Mouse (Mus musculus) CH12.LX (cell line): ENCODE data around the gene Trim10. TPM values are rescaled to one million over a fixed set of nuclear protein-coding genes. Genes with fewer than 3 reads are reported as not detected.
"Not testable (repeated sequence)": the region's sequence is repeated elsewhere in the genome, so short reads cannot be mapped to it uniquely, and the experiment has no call there.

Experiments
- DNase-seq: peaks from one replicate; pipeline ENCODE4 v3.0.0-alpha.2; 2013; ENCODE audit errors: extremely low read depth
- H3K27ac ChIP-seq: 2 replicates; pipeline ENCODE4 v1.5.1; 2012; ENCODE audit warnings: low read depth, mild to moderate bottlenecking, control low read depth, moderate library complexity; ENCODE audit not compliant: insufficient read depth
- H3K27me3 ChIP-seq: replicated peaks from 2 replicates; pipeline ENCODE3; 2012; ENCODE audit warnings: inconsistent platforms
- H3K36me3 ChIP-seq, 2 experiments: replicated peaks in 1 of 2; 2 replicates each; pipeline versions ENCODE3 to v1.6.1; 2012; ENCODE audit warnings: inconsistent platforms in 1 of 2, low read length in 1 of 2, mild to moderate bottlenecking in 1 of 2, mixed read lengths in 1 of 2, moderate library complexity in 1 of 2; ENCODE audit not compliant: control insufficient read depth in 1 of 2, insufficient read depth in 1 of 2
- H3K4me1 ChIP-seq, 2 experiments: 2 replicates each; pipeline ENCODE4 v1.6.1; 2012; ENCODE audit warnings: inconsistent platforms in 1 of 2, moderate library complexity in 1 of 2; ENCODE audit not compliant: insufficient read depth in 2 of 2, control insufficient read depth in 1 of 2
- H3K4me2 ChIP-seq: 2 replicates; pipeline ENCODE4 v1.6.1; 2012; ENCODE audit warnings: low read depth, mild to moderate bottlenecking, control low read depth; ENCODE audit not compliant: poor library complexity, insufficient read depth, severe bottlenecking
- H3K4me3 ChIP-seq, 3 experiments: fragments of 150-350 bp in 1 of 3; sonication (generic) in 1 of 3; replicated peaks in 1 of 3; 2 replicates each; pipeline versions ENCODE3 to v1.5.1; 2011 to 2012; ENCODE audit warnings: low read depth in 2 of 3, low read length in 2 of 3, mild to moderate bottlenecking in 2 of 3, moderate library complexity in 2 of 3, control low read depth in 1 of 3, improper control_type of control experiment in 1 of 3, inconsistent platforms in 1 of 3, mixed read lengths in 1 of 3; ENCODE audit not compliant: poor library complexity in 1 of 3
- H3K79me2 ChIP-seq: replicated peaks from 2 replicates; pipeline ENCODE4 v1.6.1; 2012; ENCODE audit warnings: mild to moderate bottlenecking, moderate library complexity; ENCODE audit not compliant: control insufficient read depth, poor library complexity, insufficient read depth, severe bottlenecking; ENCODE audit errors: extremely low read depth
- H3K9ac ChIP-seq: 2 replicates; pipeline ENCODE4 v1.6.1; 2012; ENCODE audit warnings: low read depth, mild to moderate bottlenecking, control low read depth, moderate library complexity; ENCODE audit not compliant: insufficient read depth
- H3K9me3 ChIP-seq: replicated peaks from 2 replicates; pipeline ENCODE3; 2012; ENCODE audit warnings: low read length, inconsistent platforms, mixed read lengths
- CHD1 ChIP-seq: IDR thresholded peaks from 2 replicates; pipeline ENCODE4 v1.6.1; 2012; ENCODE audit warnings: low read depth, low read length, improper control_type of control experiment, inconsistent platforms
- CTCF ChIP-seq, 2 experiments: IDR thresholded peaks in 1 of 2; conservative IDR thresholded peaks in 1 of 2; 2 replicates each; pipeline ENCODE4 v1.5.1; 2011 to 2012; ENCODE audit warnings: low read depth in 2 of 2, low read length in 2 of 2, improper control_type of control experiment in 1 of 2, inconsistent platforms in 1 of 2, mild to moderate bottlenecking in 1 of 2, moderate library complexity in 1 of 2
- ELF1 ChIP-seq: IDR thresholded peaks from 2 replicates; pipeline ENCODE4 v1.6.1; 2014; ENCODE audit warnings: low read depth, mild to moderate bottlenecking, inconsistent platforms, low read length, improper control_type of control experiment
- EP300 ChIP-seq: IDR thresholded peaks from 2 replicates; pipeline ENCODE4 v1.6.1; 2011; ENCODE audit warnings: low read length, improper control_type of control experiment
- GABPA ChIP-seq: IDR thresholded peaks from 2 replicates; pipeline ENCODE4 v1.6.1; 2012; ENCODE audit warnings: low read depth, low read length, improper control_type of control experiment, inconsistent platforms; ENCODE audit not compliant: insufficient replicate concordance
- IRF4 ChIP-seq: IDR thresholded peaks from 2 replicates; pipeline ENCODE4 v1.6.1; 2014; ENCODE audit warnings: low read depth, mild to moderate bottlenecking, inconsistent platforms, low read length, improper control_type of control experiment
- JUN ChIP-seq: IDR thresholded peaks from 2 replicates; pipeline ENCODE4 v1.6.1; 2011; ENCODE audit warnings: low read depth, mild to moderate bottlenecking, low read length, improper control_type of control experiment, moderate library complexity; ENCODE audit not compliant: insufficient read depth
- KAT2A ChIP-seq: IDR thresholded peaks from 2 replicates; pipeline ENCODE4 v1.6.1; 2012; ENCODE audit warnings: low read length, improper control_type of control experiment, inconsistent platforms; ENCODE audit not compliant: insufficient replicate concordance
- MAFK ChIP-seq: IDR thresholded peaks from 2 replicates; pipeline ENCODE4 v1.6.1; 2011; ENCODE audit warnings: low read length, improper control_type of control experiment; ENCODE audit not compliant: insufficient replicate concordance
- MAZ ChIP-seq: IDR thresholded peaks from 2 replicates; pipeline ENCODE4 v1.6.1; 2012; ENCODE audit warnings: low read depth, mild to moderate bottlenecking, inconsistent platforms, low read length, improper control_type of control experiment, moderate library complexity
- MEF2A ChIP-seq: IDR thresholded peaks from 2 replicates; pipeline ENCODE4 v1.6.1; 2014; ENCODE audit warnings: low read depth, mild to moderate bottlenecking, inconsistent platforms, low read length, improper control_type of control experiment, borderline replicate concordance
- NRF1 ChIP-seq: IDR thresholded peaks from 2 replicates; pipeline ENCODE4 v1.6.1; 2014; ENCODE audit warnings: low read depth, mild to moderate bottlenecking, inconsistent platforms, low read length, improper control_type of control experiment, moderate library complexity
- POLR2A ChIP-seq: IDR thresholded peaks from 2 replicates; pipeline ENCODE4 v1.6.1; 2011; ENCODE audit warnings: low read depth, mild to moderate bottlenecking, improper control_type of control experiment, low read length
- RAD21 ChIP-seq: IDR thresholded peaks from 2 replicates; pipeline ENCODE4 v1.6.1; 2011; ENCODE audit warnings: low read depth, mild to moderate bottlenecking, low read length, improper control_type of control experiment, moderate library complexity
- SMC3 ChIP-seq: IDR thresholded peaks from 2 replicates; pipeline ENCODE4 v1.6.1; 2011; ENCODE audit warnings: low read depth, low read length, improper control_type of control experiment
- TBP ChIP-seq: conservative IDR thresholded peaks from 2 replicates; pipeline ENCODE4 v1.6.1; 2011; ENCODE audit warnings: low read depth, low read length, improper control_type of control experiment
- USF1 ChIP-seq: IDR thresholded peaks from 2 replicates; pipeline ENCODE4 v1.6.1; 2014; ENCODE audit warnings: low read depth, mild to moderate bottlenecking, inconsistent platforms, low read length, improper control_type of control experiment
- ZKSCAN1 ChIP-seq: IDR thresholded peaks from 2 replicates; pipeline ENCODE4 v1.6.1; 2012; ENCODE audit warnings: low read depth, inconsistent platforms, low read length, improper control_type of control experiment, borderline replicate concordance
- ZNF384 ChIP-seq: IDR thresholded peaks from 2 replicates; pipeline ENCODE4 v1.6.1; 2012; ENCODE audit warnings: low read depth, low read length, improper control_type of control experiment, inconsistent platforms
- dilution Hi-C: fragments of 300-500 bp; cut with MboI; formaldehyde crosslinking; loops from 2 replicates; pipeline ENCODE4 v1.14.3; 2020; ENCODE audit warnings: low sequenced_read_pairs; ENCODE audit not compliant: extremely low pct_unique_long_range_greater_than_20kb, extremely low pct_ligation_motif_present
- in situ Hi-C: fragments of 300-500 bp; cut with MboI; formaldehyde crosslinking; loops from 3 replicates; pipeline ENCODE4 v1.14.3; 2019; ENCODE audit warnings: low sequenced_read_pairs, low pct_ligation_motif_present, low pct_unique_long_range_greater_than_20kb, mixed read lengths
- polyA plus RNA-seq: library from polyadenylated mRNA; unstranded; fragments of >175 nt; gene quantifications from 2 replicates; pipeline ENCODE4 v1.2.1, GENCODE M21; 2012; ENCODE audit warnings: low read depth; ENCODE audit not compliant: insufficient read length
- total RNA-seq, 2 experiments: library from RNA; depleted of rRNA; stranded (reverse); fragments of 300-350 nt in 1 of 2; fragments of >200 nt in 1 of 2; gene quantifications; 2 replicates each; pipeline ENCODE4 v1.2.3; 2012 to 2014

Trim10 gene
- total and polyA plus RNA-seq, 3 experiments = not detected

DNA sequence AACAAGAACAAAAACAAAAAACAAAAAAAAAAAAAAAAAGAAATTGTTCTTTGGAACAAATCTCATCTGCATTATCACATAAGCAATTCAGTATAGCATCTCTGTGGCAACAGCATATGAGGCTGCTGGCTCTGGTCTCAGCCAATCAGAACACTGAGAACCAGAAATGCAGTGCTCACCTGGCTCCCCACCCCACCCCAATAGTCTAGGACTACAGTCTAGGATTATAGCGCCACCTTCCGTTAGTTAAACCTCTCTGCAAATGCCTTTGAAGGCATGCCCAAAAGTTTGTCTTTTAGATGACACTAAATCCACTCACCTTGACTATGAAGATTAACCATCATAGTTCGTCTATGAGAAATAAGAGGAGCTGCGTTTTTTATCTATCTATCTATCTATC lies 43.8 kb upstream of the Trim10 start:
- no peak overlapping the region for H3K4me3 ChIP-seq
- no peak overlapping the region for H3K9ac ChIP-seq
- H3K79me2 ChIP-seq = no peaks in the 10 kb centered on the region
- in situ Hi-C loops = no loop called here
- H3K27ac ChIP-seq = no peak overlapping the region
- DNase-seq = peak; percentile 42
- dilution Hi-C loops = no loop called here
- TF ChIP-seq CTCF (conservative IDR thresholded peaks at IDR 0.05 in 1 of 2, IDR thresholded peaks at IDR 0.05 in 1 of 2; ENCODE audit: low read depth in 2 of 2, low read length in 2 of 2) = peak; percentile 16 to 53; a peak in 2 of 4 replicates
- no peak for TF ChIP-seq TBP
- 0 out of 2 replicates have a peak, but pooled peaks have one; percentile 29 for TF ChIP-seq MAZ
- TF ChIP-seq POLR2A = no peak
- no peak for TF ChIP-seq ELF1
- TF ChIP-seq RAD21 = peak; percentile 18
- no peak for TF ChIP-seq ZKSCAN1
- TF ChIP-seq GABPA = no peak
- TF ChIP-seq MEF2A = no peak
- no peak for TF ChIP-seq MAFK
- TF ChIP-seq, all 38 proteins: peak for 3
- no peak overlapping the region for H3K4me2 ChIP-seq
- no peaks in the 10 kb centered on the region for H3K36me3 ChIP-seq
- H3K9me3 ChIP-seq = no peaks in the 10 kb centered on the region
- H3K27me3 ChIP-seq = peaks cover 14% of the 10 kb centered on the region
- H3K4me1 ChIP-seq = no peaks in the 10 kb centered on the region

DNA sequence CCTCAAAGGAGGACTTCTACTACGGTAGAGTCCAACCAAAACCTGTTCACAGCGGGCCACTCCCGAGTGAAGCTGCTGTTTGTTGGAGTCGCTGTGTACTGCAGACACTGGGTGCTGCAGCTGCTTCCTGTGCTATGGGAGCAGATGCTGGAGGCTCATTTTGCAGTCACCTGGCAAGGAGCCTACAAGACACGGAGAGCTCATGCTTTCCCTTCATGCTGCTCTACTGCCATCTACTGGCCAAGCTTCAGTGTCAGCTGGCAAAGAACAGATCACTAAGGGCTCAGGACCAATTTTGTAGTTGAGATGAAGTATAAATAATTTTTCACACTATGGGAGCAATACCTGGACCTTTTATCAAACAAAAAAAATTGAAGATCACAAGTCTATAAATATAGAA lies 43.4 kb upstream of the Trim10 start:
- H3K27ac ChIP-seq, H3K4me2 ChIP-seq, in situ Hi-C loops, H3K79me2 ChIP-seq, H3K9me3 ChIP-seq, H3K4me3 ChIP-seq, dilution Hi-C loops, H3K36me3 ChIP-seq, H3K4me1 ChIP-seq, H3K9ac ChIP-seq: not testable (repeated sequence)
- TF ChIP-seq CTCF (conservative IDR thresholded peaks at IDR 0.05 in 1 of 2, IDR thresholded peaks at IDR 0.05 in 1 of 2; ENCODE audit: low read depth in 2 of 2, low read length in 2 of 2) = peak; percentile 3 to 28; a peak in 2 of 4 replicates
- DNase-seq = peak; percentile 36
- H3K27me3 ChIP-seq = peaks cover 14% of the 10 kb centered on the region

DNA sequence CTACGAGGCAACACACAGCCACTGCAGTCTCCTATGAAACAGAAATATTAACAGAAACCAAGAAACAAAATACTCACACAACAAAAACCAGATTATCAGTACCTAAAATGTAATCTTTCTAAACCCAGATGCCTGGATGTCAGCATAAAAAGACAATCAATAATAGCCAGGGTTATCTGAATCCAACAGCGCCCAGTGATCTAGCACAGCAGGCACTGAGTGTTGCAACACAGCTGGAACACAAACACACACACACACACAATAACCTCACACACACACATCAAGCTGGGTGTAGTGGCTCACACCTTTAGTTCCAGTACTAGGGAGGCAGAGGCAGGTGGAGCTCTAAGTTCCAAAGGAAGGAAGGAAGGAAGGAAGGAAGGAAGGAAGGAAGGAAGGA lies 40.9 kb upstream of the Trim10 start:
- H3K9ac ChIP-seq = no peak overlapping the region
- DNase-seq = no peak
- TF ChIP-seq IRF4 (no peak), EP300 (no peak), NRF1 (no peak), ZKSCAN1 (no peak), CHD1 (no peak), KAT2A (no peak), SMC3 (no peak), USF1 (no peak), MAFK (no peak), ZNF384 (no peak), JUN (no peak), MEF2A (no peak)
- dilution Hi-C loops = no loop called here
- no peaks in the 10 kb centered on the region for H3K9me3 ChIP-seq
- no peaks in the 10 kb centered on the region for H3K79me2 ChIP-seq
- no peaks in the 10 kb centered on the region for H3K4me1 ChIP-seq
- in situ Hi-C loops = no loop called here
- no peak overlapping the region for H3K27ac ChIP-seq
- no peak overlapping the region for H3K4me2 ChIP-seq
- peaks cover 19% of the 10 kb centered on the region for H3K27me3 ChIP-seq
- no peaks in the 10 kb centered on the region for H3K36me3 ChIP-seq
- no peak overlapping the region for H3K4me3 ChIP-seq
